ENCODE assay signal across 31 mouse cellular contexts in genomic region chr17:79163983-79164382, GRCm38 (mm10).
DNase-seq lines count a peak whose midpoint lies in the region; ATAC-seq and TF ChIP-seq lines count a peak whose summit lies in the region.
"Had no signal": no experiment of that assay in that cellular context is flagged by ENCODE, and none has a peak within 500 bp of the region (broad histone marks: within the 10 kb centered on the region; RNA-seq: fewer than 3 reads in every experiment).

No protein-coding gene starts in this region.

- H3K4me2 ChIP-seq in heart, postnatal 0 days (ENCODE audit: low read depth, low read length) = no peak overlapping the region
- H3K4me2 ChIP-seq in lung, embryonic 14.5 days = no peak overlapping the region
- no peak overlapping the region for H3K4me2 ChIP-seq in forebrain, embryonic 14.5 days (ENCODE audit: low read length)
- H3K4me2 ChIP-seq: embryonic facial prominence, embryonic 15.5 days; forebrain, embryonic 13.5 days; hindbrain, embryonic 12.5 days; intestine, embryonic 15.5 days; liver, embryonic 15.5 days; midbrain, embryonic 11.5 days; neural tube, embryonic 12.5 days; stomach, embryonic 15.5 days had no signal

- H3K9me3 ChIP-seq in heart, postnatal 0 days (replicated peaks; ENCODE audit: control insufficient read depth, low read length) = no peaks in the 10 kb centered on the region
- H3K9me3 ChIP-seq in lung, embryonic 14.5 days (ENCODE audit: low read depth, low read length) = no peaks in the 10 kb centered on the region
- H3K9me3 ChIP-seq in forebrain, embryonic 14.5 days (replicated peaks; ENCODE audit: control insufficient read depth, low read length) = no peaks in the 10 kb centered on the region
- H3K9me3 ChIP-seq: embryonic facial prominence, embryonic 15.5 days; forebrain, embryonic 13.5 days; heart, embryonic 10.5 days; hindbrain, embryonic 12.5 days; intestine, embryonic 15.5 days; liver, embryonic 15.5 days; neural tube, embryonic 12.5 days; stomach, embryonic 15.5 days had no signal

- no peak for TF ChIP-seq EP300 in heart, postnatal 0 days (IDR thresholded peaks at IDR 0.05; ENCODE audit: low read depth)

- no peak overlapping the region for H3K27ac ChIP-seq in heart, postnatal 0 days (ENCODE audit: low read depth)
- H3K27ac ChIP-seq in lung, embryonic 14.5 days (ENCODE audit: low read depth) = no peak overlapping the region
- peak overlapping the region; percentile 97 for H3K27ac ChIP-seq in embryonic fibroblast, embryonic 13.5 days (ENCODE audit: insufficient read depth, low read length)
- H3K27ac ChIP-seq in forebrain, embryonic 14.5 days (ENCODE audit: low read depth, low read length) = no peak overlapping the region
- H3K27ac ChIP-seq: embryonic facial prominence, embryonic 15.5 days; forebrain, embryonic 13.5 days; heart, embryonic 10.5 days; hindbrain, embryonic 12.5 days; hindbrain, postnatal 0 days; intestine, embryonic 15.5 days; liver, embryonic 15.5 days; neural tube, embryonic 12.5 days; stomach, embryonic 15.5 days had no signal

- H3K9ac ChIP-seq in heart, postnatal 0 days (replicated peaks; ENCODE audit: low read depth, low read length) = no peak overlapping the region
- H3K9ac ChIP-seq in lung, embryonic 14.5 days = no peak overlapping the region
- no peak overlapping the region for H3K9ac ChIP-seq in forebrain, embryonic 14.5 days (ENCODE audit: low read length)
- H3K9ac ChIP-seq: embryonic facial prominence, embryonic 15.5 days; forebrain, embryonic 13.5 days; hindbrain, embryonic 12.5 days; intestine, embryonic 15.5 days; liver, embryonic 15.5 days; neural tube, embryonic 12.5 days; stomach, embryonic 15.5 days had no signal

- no peak for TF ChIP-seq CTCF in heart, postnatal 0 days (IDR thresholded peaks at IDR 0.05; ENCODE audit: low read depth)
- no peak for TF ChIP-seq CTCF in lung, embryonic 14.5 days (IDR thresholded peaks at IDR 0.05; ENCODE audit: low read depth)
- no peak for TF ChIP-seq CTCF in embryonic fibroblast, embryonic 13.5 days (IDR thresholded peaks at IDR 0.05; ENCODE audit: borderline replicate concordance, insufficient read depth, low read length)

- 14% methylated on average over 6 of the region's 6 CpGs for WGBS in heart, postnatal 0 days
- WGBS in lung, embryonic 14.5 days = 43% methylated on average over 6 of the region's 6 CpGs
- WGBS in forebrain, embryonic 14.5 days = 81% methylated on average over 6 of the region's 6 CpGs

- H3K27me3 ChIP-seq in heart, postnatal 0 days (ENCODE audit: control insufficient read depth, insufficient read depth, low read length) = no peaks in the 10 kb centered on the region
- H3K27me3 ChIP-seq in lung, embryonic 14.5 days (ENCODE audit: insufficient read depth, low read length) = no peaks in the 10 kb centered on the region
- H3K27me3 ChIP-seq in forebrain, embryonic 14.5 days (replicated peaks; ENCODE audit: control insufficient read depth, insufficient read depth, low read length) = no peaks in the 10 kb centered on the region
- H3K27me3 ChIP-seq: CH12.LX; embryonic facial prominence, embryonic 15.5 days; forebrain, embryonic 13.5 days; hindbrain, embryonic 12.5 days; intestine, embryonic 15.5 days; liver, embryonic 15.5 days; neural tube, embryonic 12.5 days; stomach, embryonic 15.5 days had no signal

- H3K4me3 ChIP-seq in heart, postnatal 0 days (ENCODE audit: low read depth, low read length) = no peak overlapping the region
- H3K4me3 ChIP-seq in lung, embryonic 14.5 days (ENCODE audit: low read depth, low read length) = no peak overlapping the region
- no peak overlapping the region for H3K4me3 ChIP-seq in embryonic fibroblast, embryonic 13.5 days (ENCODE audit: insufficient read depth, low read length)
- no peak overlapping the region for H3K4me3 ChIP-seq in forebrain, embryonic 14.5 days (ENCODE audit: low read depth, low read length)
- H3K4me3 ChIP-seq: embryonic facial prominence, embryonic 15.5 days; forebrain, embryonic 13.5 days; heart, embryonic 10.5 days; hindbrain, embryonic 12.5 days; intestine, embryonic 15.5 days; liver, embryonic 15.5 days; myocyte; neural tube, embryonic 12.5 days; stomach, embryonic 15.5 days had no signal

- no peaks in the 10 kb centered on the region for H3K36me3 ChIP-seq in heart, postnatal 0 days (replicated peaks; ENCODE audit: control insufficient read depth, insufficient read depth, low read length)
- H3K36me3 ChIP-seq in lung, embryonic 14.5 days (ENCODE audit: insufficient read depth) = no peaks in the 10 kb centered on the region
- H3K36me3 ChIP-seq in forebrain, embryonic 14.5 days (ENCODE audit: control insufficient read depth, insufficient read depth, low read length) = no peaks in the 10 kb centered on the region
- H3K36me3 ChIP-seq: embryonic facial prominence, embryonic 15.5 days; heart, embryonic 10.5 days; hindbrain, embryonic 12.5 days; intestine, embryonic 15.5 days; liver, embryonic 15.5 days; neural tube, embryonic 12.5 days; stomach, embryonic 15.5 days had no signal

- no peak for ATAC-seq in heart, postnatal 0 days (ENCODE audit: insufficient read depth, low read depth)
- ATAC-seq in lung, embryonic 14.5 days (ENCODE audit: insufficient read depth) = no peak
- ATAC-seq in forebrain, embryonic 14.5 days = no peak
- ATAC-seq: forebrain, embryonic 13.5 days; hindbrain, postnatal 0 days; intestine, embryonic 15.5 days had no signal

- TF ChIP-seq POLR2A in embryonic fibroblast, embryonic 13.5 days (IDR thresholded peaks at IDR 0.05; ENCODE audit: low read depth, low read length) = no peak

- DNase-seq in heart, postnatal 0 days (ENCODE audit: low spot score) = peak; percentile 13
- DNase-seq in heart, postnatal 10 days = no peak
- DNase-seq in lung, embryonic 14.5 days = peak; percentile 52
- no peak for DNase-seq in lung, adult 18-20 months
- DNase-seq in Muller cell, postnatal 12 days (ENCODE audit: inconsistent ontology term) = peak; percentile 17
- DNase-seq in forebrain, embryonic 14.5 days (ENCODE audit: low spot score) = no peak
- DNase-seq: adrenal gland, postnatal 25 days; cerebellum, adult 18-20 months; cerebellum, postnatal 10 days; gastrocnemius, postnatal 25 days; heart, postnatal 14 days; kidney, adult 9 months; kidney, postnatal 4 days; liver; lung, postnatal 36 days; right cerebral cortex, postnatal 25 days; thymus, adult 18-20 months; thymus, postnatal 25 days had no signal

- intact Hi-C loops in heart, postnatal 10 days (cut with DNase I) = no loop called here

- peaks cover 8% of the 10 kb centered on the region for H3K4me1 ChIP-seq in heart, postnatal 0 days (ENCODE audit: control insufficient read depth, insufficient read depth)
- no peaks in the 10 kb centered on the region; the same call in 1 of the 2 replicates for H3K4me1 ChIP-seq in lung, embryonic 14.5 days (ENCODE audit: insufficient read depth)
- H3K4me1 ChIP-seq in embryonic fibroblast, embryonic 13.5 days (ENCODE audit: control insufficient read depth, insufficient read depth, low read length) = peaks cover 5% of the 10 kb centered on the region
- H3K4me1 ChIP-seq in forebrain, embryonic 14.5 days (ENCODE audit: control insufficient read depth, insufficient read depth, low read length) = no peaks in the 10 kb centered on the region
- H3K4me1 ChIP-seq: forebrain, embryonic 13.5 days; hindbrain, embryonic 12.5 days; intestine, embryonic 15.5 days; liver, embryonic 15.5 days; neural tube, embryonic 12.5 days; stomach, embryonic 15.5 days had no signal

Comparison
In these comparisons a context has a peak if more than half of its experiments do, and no peak if none do; other contexts are left out.
1. DNase-seq: peak in heart, postnatal 0 days (single experiment), lung, embryonic 14.5 days (single experiment) and Muller cell, postnatal 12 days (single experiment); none in heart, postnatal 10 days (0 of 2), lung, adult 18-20 months (0 of 2) and forebrain, embryonic 14.5 days (single experiment).